Mouse (Mus musculus) splenic B cell, adult 2 months (primary cell): Measurements from ENCODE around the gene Gm20777.
"Not testable (repeated sequence)": the region's sequence is repeated elsewhere in the genome, so short reads cannot be mapped to it uniquely, and the experiment has no call there.

ENCODE experiments used
- DNase-seq: peaks from one replicate; pipeline ENCODE4 v3.0.0-alpha.2; 2011; ENCODE audit warnings: low read depth, low spot score
- H3K27me3 ChIP-seq: 2 replicates; pipeline ENCODE4 v1.6.1; 2012; ENCODE audit warnings: mild to moderate bottlenecking, low read length, moderate library complexity, mixed read lengths; ENCODE audit not compliant: control insufficient read depth, poor library complexity, insufficient read depth, severe bottlenecking
- H3K36me3 ChIP-seq: 2 replicates; pipeline ENCODE4 v1.6.1; 2012; ENCODE audit warnings: mild to moderate bottlenecking, low read length, moderate library complexity, mixed read lengths; ENCODE audit not compliant: control insufficient read depth, poor library complexity, insufficient read depth, severe bottlenecking

The Gm20777 gene

DNA sequence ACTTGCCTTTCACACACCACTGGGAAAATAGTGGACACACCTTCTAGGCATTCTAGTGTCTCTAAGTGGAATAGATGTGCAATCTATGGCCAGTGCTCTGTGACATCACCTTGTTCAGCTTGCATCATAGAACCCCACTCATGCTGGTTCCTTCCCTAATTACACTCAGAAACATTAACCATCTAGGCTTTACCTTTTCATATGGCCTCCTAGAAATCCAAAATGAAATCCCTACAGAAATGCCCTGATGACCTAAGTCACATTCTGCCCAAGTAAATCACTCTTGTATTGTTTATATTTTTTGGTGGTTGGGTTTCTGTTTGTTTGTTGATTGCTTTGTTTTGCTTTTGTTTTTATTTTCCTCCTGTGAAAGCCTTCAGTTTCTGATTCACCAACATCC is at the start of gene Gm20777:
Gm20777 (minus strand) TSS at position 101 of the 400 bp plus-strand sequence.
- DNase-seq, H3K36me3 ChIP-seq, H3K27me3 ChIP-seq: not testable (repeated sequence)

DNA sequence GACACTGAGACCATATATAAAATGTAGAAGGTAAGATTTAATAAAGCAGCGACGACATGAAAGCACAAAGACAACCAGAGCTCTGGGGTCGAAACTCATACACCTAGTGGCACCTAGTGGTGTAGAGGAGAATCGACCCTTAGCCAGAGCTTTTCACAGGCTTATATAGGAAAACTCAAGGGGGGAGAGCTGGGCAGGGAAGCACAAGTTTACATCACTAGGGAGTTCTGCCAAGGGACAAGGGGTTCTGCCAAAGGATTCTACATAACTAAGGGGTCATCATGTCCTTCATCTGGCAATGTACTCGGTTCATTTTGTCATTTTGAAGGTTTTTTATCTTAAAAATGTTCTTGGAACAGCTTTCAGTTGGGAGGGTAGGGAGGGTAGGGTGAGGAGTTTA is 42.7 kb downstream of the Gm20777 start:
- not testable (repeated sequence) for DNase-seq, H3K27me3 ChIP-seq, H3K36me3 ChIP-seq

DNA sequence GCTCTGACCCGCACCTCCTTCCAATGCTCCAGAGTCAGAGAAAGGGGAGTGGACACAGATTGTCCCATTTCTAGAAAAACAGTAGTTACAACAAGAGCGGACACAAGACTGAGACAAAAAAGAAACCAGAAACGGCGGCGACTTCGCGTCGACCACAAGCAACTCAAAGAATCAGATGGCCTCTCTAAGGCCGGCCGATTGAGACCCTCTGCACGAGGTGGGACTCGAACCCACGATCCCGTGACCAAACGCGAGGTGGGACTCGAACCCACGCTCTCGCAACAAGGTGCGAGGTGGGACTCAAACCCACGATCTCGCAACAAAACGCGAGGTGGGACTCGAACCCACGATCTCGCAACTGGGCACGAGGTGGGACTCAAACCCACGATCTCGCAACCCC is 43.5 kb downstream of the Gm20777 start:
- not testable (repeated sequence) for H3K36me3 ChIP-seq, DNase-seq, H3K27me3 ChIP-seq

DNA sequence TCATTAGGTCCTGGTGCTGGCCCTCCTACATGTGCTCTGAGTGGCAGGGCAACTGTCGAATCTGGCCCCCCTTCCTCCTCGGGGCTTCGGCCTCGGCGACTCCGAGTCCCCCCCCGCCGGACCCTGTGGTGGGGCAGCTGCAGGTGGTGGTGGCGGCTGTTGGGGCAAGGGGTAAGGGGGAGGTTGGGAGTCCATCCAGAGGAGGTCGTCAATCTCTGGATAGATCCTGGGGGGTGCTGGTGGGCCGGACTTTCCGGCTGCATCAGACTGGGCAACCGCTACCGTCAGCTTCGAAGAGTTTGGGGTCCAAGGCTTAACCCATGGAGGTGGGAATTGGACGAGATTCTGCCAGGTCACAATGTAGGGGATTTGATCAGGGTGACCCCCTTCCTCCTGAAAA is 44.0 kb downstream of the Gm20777 start:
- not testable (repeated sequence) for H3K27me3 ChIP-seq, DNase-seq, H3K36me3 ChIP-seq

DNA sequence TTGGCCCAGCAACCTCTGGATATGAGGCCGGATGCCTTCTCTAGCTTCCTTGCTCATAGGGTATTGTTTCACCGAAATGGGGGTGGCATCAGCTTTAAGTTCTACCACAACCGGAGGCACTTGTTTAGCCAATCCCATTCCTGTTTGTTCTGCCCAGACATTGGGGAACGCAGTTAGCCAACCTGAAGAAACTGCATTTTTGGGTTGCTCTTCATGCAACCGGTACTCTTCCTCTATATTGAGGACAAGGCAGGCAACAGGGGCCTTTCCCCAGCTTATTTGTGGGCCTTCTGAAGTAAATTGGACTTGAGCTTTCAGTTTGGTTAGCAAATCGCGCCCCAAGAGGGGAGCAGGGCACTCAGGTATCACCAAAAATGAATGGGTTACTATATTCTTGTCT is 45.6 kb downstream of the Gm20777 start:
- not testable (repeated sequence) for DNase-seq, H3K36me3 ChIP-seq, H3K27me3 ChIP-seq
